Mouse (Mus musculus) lung, adult 18-20 months (tissue): ENCODE data around the gene Mfap5.
"Not testable (repeated sequence)": the region's sequence is repeated elsewhere in the genome, so short reads cannot be mapped to it uniquely, and the experiment has no call there.

ENCODE experiments used
- DNase-seq, 2 experiments: peaks; one replicate each; pipeline ENCODE4 v3.0.0; 2022; ENCODE audit warnings: mixed read lengths in 2 of 2

The Mfap5 gene

GRCm38 (mm10) chr6:122565070-122565784, 59.6 kb downstream of the Mfap5 start:
- DNase-seq = no peak

DNA sequence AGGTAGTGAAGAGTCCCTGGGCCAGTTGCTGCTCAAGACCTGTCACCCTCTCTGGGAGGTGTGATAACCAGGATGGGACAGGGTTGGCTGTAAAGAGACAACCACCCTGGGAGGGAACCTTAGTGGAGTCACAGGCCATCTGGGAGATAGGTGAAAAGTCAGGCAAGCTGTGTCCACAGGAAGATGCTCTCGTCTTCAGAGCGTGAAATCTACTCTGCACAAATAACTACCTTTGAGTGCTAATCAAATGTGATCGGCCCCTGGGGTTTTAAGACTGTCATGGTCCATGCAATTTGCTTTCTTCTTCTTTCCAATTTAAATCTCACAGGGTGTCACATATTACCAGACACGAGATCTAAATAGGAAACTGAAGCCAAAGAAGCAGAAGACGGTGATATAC, 63.5 kb downstream of the Mfap5 start:
- DNase-seq = no peak

DNA sequence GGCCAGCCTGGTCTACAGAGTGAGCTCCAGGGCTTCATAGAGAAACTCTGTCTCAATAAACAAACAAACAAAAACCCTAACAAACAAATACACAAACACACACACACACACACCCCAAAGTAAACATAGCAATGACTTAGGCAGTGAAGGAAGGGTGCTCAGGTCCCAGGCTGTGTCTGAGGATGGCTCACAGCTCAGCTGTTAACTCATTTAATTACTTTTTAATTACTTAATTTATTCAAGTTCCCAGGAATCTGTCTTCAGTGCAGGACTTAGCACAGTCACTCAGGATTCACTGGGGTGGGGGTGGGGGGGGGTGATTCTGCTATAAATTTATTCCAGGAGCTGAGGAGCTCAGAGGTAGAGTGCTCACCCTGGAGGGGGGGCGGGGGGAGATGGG, 64.1 kb downstream of the Mfap5 start:
- DNase-seq = no peak

DNA sequence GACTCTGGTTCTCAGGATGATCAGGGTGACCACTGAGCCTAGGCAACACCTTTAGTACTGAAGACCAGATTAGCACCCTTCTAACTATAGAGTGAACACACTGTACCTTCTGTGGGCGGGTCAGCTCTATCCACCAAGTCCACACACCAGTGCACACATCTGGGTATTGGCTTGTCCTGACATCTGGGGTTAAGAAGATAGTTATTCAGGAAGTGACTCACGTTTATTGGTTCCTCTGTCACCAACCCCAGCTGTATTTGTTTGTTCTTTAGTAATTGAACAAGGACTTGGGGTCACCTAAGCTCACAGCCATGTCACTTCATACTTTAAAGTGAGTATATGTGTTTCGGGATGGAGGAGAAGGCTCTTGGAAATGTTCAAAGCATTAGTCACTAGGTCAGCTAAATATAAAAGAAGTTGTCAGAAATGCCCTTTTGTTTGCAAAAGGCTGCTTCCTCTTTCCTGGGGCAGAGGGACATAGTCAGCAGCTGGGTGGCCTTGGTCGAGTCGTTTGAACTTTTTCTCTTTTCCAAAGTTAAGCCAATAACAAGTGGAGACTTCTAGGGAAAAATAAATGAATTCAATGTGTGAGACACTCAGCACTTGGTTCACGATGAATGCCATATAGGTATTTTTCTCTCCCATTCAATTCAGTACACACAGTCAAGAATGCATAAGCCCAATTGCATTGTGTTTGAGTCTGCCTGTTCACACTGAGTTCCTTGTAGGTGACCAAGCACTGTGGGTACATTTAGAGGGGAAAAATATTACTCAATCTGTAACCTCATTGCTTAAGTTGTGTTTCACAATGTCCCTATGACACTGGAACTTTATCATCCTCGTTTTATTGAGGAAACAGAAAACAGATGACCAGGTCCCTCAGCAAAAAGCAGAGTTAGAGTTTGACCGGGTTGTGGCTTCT, 65.3 kb downstream of the Mfap5 start:
- DNase-seq = no peak

DNA sequence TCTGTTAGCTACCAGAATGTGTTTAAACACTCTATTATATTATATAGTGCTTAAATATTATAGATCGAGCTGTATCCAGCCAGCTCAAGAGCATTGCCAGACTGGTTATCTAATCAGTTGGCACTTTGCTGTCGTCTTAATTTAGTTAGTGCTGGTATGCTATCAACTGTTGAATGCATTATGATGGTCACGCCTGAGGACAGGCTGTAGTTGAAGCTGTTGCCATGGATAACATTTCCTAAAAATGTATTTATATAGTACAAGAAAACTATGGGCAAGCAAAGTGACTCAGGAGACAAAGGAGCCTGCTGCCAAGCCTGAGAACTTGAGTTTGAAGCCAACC, 65.9 kb downstream of the Mfap5 start:
- DNase-seq = no peak

GRCm38 (mm10) chr6:122575037-122575436, 69.4 kb downstream of the Mfap5 start:
- not testable (repeated sequence) for DNase-seq

DNA sequence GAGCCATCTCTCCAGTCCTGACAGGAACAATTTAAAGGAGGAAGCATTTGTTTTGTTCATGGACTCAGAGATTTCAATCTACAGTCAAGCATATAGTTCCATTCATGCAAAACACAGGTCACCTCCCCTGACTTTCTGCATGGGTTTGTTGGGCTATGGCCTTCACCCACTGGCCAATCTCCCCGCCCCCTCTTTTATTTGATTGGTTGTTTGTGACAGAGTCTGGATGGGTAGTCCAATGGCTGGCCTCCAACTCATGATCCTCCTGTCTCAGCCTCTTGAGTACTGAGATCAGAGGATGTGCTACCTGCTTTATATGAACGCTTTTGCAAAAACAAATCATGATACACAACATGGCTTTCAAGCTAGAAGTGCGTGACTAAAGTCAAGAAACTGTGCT, 71.4 kb downstream of the Mfap5 start:
- no peak for DNase-seq
